ENCODE assay signal across 9 mouse cellular contexts in the genomic region with DNA sequence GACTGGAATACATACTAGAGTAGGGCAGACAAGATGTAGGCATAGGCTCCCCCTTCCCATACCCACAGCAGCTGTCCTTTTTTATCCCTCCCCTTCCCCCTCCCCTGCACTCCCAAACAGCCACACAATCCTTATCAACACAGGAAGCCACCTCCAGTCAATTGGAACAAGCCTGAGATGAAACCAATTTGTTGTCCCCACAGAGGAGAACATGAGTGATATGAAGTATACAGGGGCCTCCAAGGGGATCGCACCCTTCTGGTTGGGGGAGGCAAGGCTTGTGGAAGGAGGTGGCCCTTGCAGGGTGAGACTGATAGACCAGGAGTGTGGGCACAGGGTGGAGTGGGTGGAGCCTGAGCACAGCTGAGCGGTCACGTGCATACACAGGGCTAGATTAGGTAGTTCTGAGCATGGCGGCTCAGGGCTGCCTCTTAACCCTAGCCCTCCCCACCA.
DNase-seq lines count a peak whose midpoint lies in the region; ATAC-seq and TF ChIP-seq lines count a peak whose summit lies in the region.
"Had no signal": no experiment of that assay in that cellular context is flagged by ENCODE, and none has a peak within 500 bp of the region (broad histone marks: within the 10 kb centered on the region; RNA-seq: fewer than 3 reads in every experiment).

No protein-coding gene starts in this region.

- ATAC-seq in hindbrain, embryonic 11.5 days (ENCODE audit: low FRiP score): peak; percentile 64

- in situ Hi-C loops in CH12.LX (cut with MboI; ENCODE audit: low pct_ligation_motif_present, low pct_unique_long_range_greater_than_20kb, low sequenced_read_pairs): no loop called here

- TF ChIP-seq EP300 in CH12.LX (IDR thresholded peaks at IDR 0.05; ENCODE audit: low read length): no peak

- H3K36me3 ChIP-seq in CH12.LX (replicated peaks in 1 of 2; ENCODE audit: control insufficient read depth in 1 of 2, insufficient read depth in 1 of 2, low read length in 1 of 2): no peaks in the 10 kb centered on the region
- no peaks in the 10 kb centered on the region for H3K36me3 ChIP-seq in hindbrain, embryonic 11.5 days (ENCODE audit: control insufficient read depth, insufficient read depth, low read length)

- 70% methylated on average over 4 of the region's 4 CpGs for WGBS in hindbrain, embryonic 11.5 days

- no peak overlapping the region for H3K4me3 ChIP-seq in CH12.LX (replicated peaks in 1 of 3; ENCODE audit: low read depth in 2 of 3, low read length in 2 of 3, poor library complexity in 1 of 3)
- no peak overlapping the region for H3K4me3 ChIP-seq in hindbrain, embryonic 11.5 days (ENCODE audit: low read depth, low read length)

- no peaks in the 10 kb centered on the region for H3K79me2 ChIP-seq in CH12.LX (replicated peaks; ENCODE audit: control insufficient read depth, extremely low read depth, insufficient read depth, poor library complexity, severe bottlenecking)

- no peaks in the 10 kb centered on the region for H3K27me3 ChIP-seq in CH12.LX (replicated peaks)
- H3K27me3 ChIP-seq in hindbrain, embryonic 11.5 days (ENCODE audit: control insufficient read depth, insufficient read depth, low read length): no peaks in the 10 kb centered on the region; the same call in 1 of the 2 replicates

- no peaks in the 10 kb centered on the region for H3K9me3 ChIP-seq in CH12.LX (replicated peaks; ENCODE audit: low read length)
- H3K9me3 ChIP-seq in hindbrain, embryonic 11.5 days (ENCODE audit: control insufficient read depth, low read length): no peaks in the 10 kb centered on the region

- no peak for DNase-seq in CH12.LX (ENCODE audit: extremely low read depth)
- DNase-seq in brain, adult 2 months (ENCODE audit: low read depth, low spot score): peak; percentile 59
- DNase-seq in hindbrain, embryonic 11.5 days (ENCODE audit: low spot score): no peak
- DNase-seq in lung, postnatal 25 days (ENCODE audit: low spot score): peak; percentile 10
- DNase-seq in left cerebral cortex, postnatal 10 days (ENCODE audit: extremely low spot score in 1 of 2, low spot score in 2 of 2): no peak
- DNase-seq in layer of hippocampus, postnatal 36 days: no peak
- DNase-seq in urinary bladder, postnatal 10 days (ENCODE audit: low spot score): no peak
- DNase-seq in right cerebral cortex, postnatal 14 days: no peak
- DNase-seq: left cerebral cortex, postnatal 4 days had no signal

- dilution Hi-C loops in CH12.LX (cut with MboI; ENCODE audit: extremely low pct_ligation_motif_present, extremely low pct_unique_long_range_greater_than_20kb, low sequenced_read_pairs): no loop called here

- no peak overlapping the region for H3K4me2 ChIP-seq in CH12.LX (ENCODE audit: insufficient read depth, low read depth, poor library complexity, severe bottlenecking)
- no peak overlapping the region for H3K4me2 ChIP-seq in hindbrain, embryonic 11.5 days (replicated peaks; ENCODE audit: low read depth, low read length)

- H3K9ac ChIP-seq in CH12.LX (ENCODE audit: insufficient read depth, low read depth): no peak overlapping the region
- H3K9ac ChIP-seq in hindbrain, embryonic 11.5 days (ENCODE audit: low read depth, low read length): no peak overlapping the region

- no peak for TF ChIP-seq POLR2A in CH12.LX (IDR thresholded peaks at IDR 0.05; ENCODE audit: low read depth, low read length)

- no peak for TF ChIP-seq RAD21 in CH12.LX (IDR thresholded peaks at IDR 0.05; ENCODE audit: low read depth, low read length)

- intact Hi-C loops in left cerebral cortex, postnatal 10 days (cut with DNase I): no loop called here

- H3K27ac ChIP-seq in CH12.LX (ENCODE audit: insufficient read depth, low read depth): no peak overlapping the region
- no peak overlapping the region for H3K27ac ChIP-seq in hindbrain, embryonic 11.5 days (ENCODE audit: low read depth, low read length)

- peaks cover 29 to 51% of the 10 kb centered on the region in 2 experiments for H3K4me1 ChIP-seq in CH12.LX (ENCODE audit: control insufficient read depth in 1 of 2, insufficient read depth in 2 of 2)
- peaks cover 3% of the 10 kb centered on the region; the same call in 1 of the 2 replicates for H3K4me1 ChIP-seq in hindbrain, embryonic 11.5 days (replicated peaks; ENCODE audit: control insufficient read depth, insufficient read depth, low read length)

- no peak for TF ChIP-seq CTCF in CH12.LX (conservative IDR thresholded peaks at IDR 0.05 in 1 of 2, IDR thresholded peaks at IDR 0.05 in 1 of 2; ENCODE audit: low read depth in 2 of 2, low read length in 2 of 2)

TF ChIP-seq in CH12.LX, 34 proteins besides CTCF, POLR2A, EP300 and RAD21:
- TF ChIP-seq BHLHE40 (IDR thresholded peaks at IDR 0.05; ENCODE audit: low read depth, low read length): peak; percentile 67
- no peak for TF ChIP-seq NRF1 (IDR thresholded peaks at IDR 0.05; ENCODE audit: low read depth, low read length)

Comparison
In these comparisons a context has a peak if more than half of its experiments do, and no peak if none do; other contexts are left out.
1. DNase-seq: peak in brain, adult 2 months (single experiment) and lung, postnatal 25 days (single experiment); none in CH12.LX (single experiment), hindbrain, embryonic 11.5 days (single experiment), left cerebral cortex, postnatal 10 days (0 of 2), layer of hippocampus, postnatal 36 days (0 of 2), urinary bladder, postnatal 10 days (single experiment) and right cerebral cortex, postnatal 14 days (single experiment).